Mouse (Mus musculus) neural tube, embryonic 11.5 days (tissue): Measurements from ENCODE around the gene Adamts13. TPM values are rescaled to one million over a fixed set of nuclear protein-coding genes. Genes with fewer than 3 reads are reported as not detected.

ENCODE experiments used
- ATAC-seq: fragments of 200-750 bp; cut with Nextera tagmentation; 2 replicates; pipeline ENCODE4 v1.8.0; 2017; ENCODE audit warnings: moderate number of reproducible peaks, mild to moderate bottlenecking, moderate TSS enrichment, moderate library complexity; ENCODE audit not compliant: insufficient read depth, low FRiP score, low TSS enrichment
- DNase-seq: peaks from one replicate; pipeline ENCODE4 v3.0.0-alpha.2; 2015; ENCODE audit warnings: low spot score
- H3K27ac ChIP-seq: fragments of 300-500 bp; sonication (generic); 2 replicates; pipeline ENCODE4 v1.5.1; 2014; ENCODE audit warnings: low read depth, mild to moderate bottlenecking, low read length
- H3K27me3 ChIP-seq: fragments of 300-500 bp; sonication (generic); 2 replicates; pipeline ENCODE4 v1.6.1; 2014; ENCODE audit warnings: mild to moderate bottlenecking, low read length, mixed read lengths; ENCODE audit not compliant: control insufficient read depth, insufficient read depth
- H3K36me3 ChIP-seq: fragments of 300-500 bp; sonication (generic); 2 replicates; pipeline ENCODE4 v1.6.1; 2014; ENCODE audit warnings: mild to moderate bottlenecking, low read length, moderate library complexity, mixed read lengths; ENCODE audit not compliant: control insufficient read depth, insufficient read depth
- H3K4me1 ChIP-seq: fragments of 300-500 bp; sonication (generic); 2 replicates; pipeline ENCODE4 v1.6.1; 2014; ENCODE audit warnings: low read length, mixed read lengths; ENCODE audit not compliant: control insufficient read depth, insufficient read depth
- H3K4me2 ChIP-seq: fragments of 300-500 bp; sonication (generic); 2 replicates; pipeline ENCODE4 v1.6.1; 2014; ENCODE audit warnings: low read depth, mild to moderate bottlenecking, moderate library complexity
- H3K4me3 ChIP-seq: fragments of 300-500 bp; sonication (generic); 2 replicates; pipeline ENCODE4 v1.5.1; 2014; ENCODE audit warnings: low read depth, low read length
- H3K9ac ChIP-seq: fragments of 300-500 bp; sonication (generic); 2 replicates; pipeline ENCODE4 v1.6.1; 2014; ENCODE audit warnings: mild to moderate bottlenecking, low read length
- H3K9me3 ChIP-seq: fragments of 300-500 bp; sonication (generic); 2 replicates; pipeline ENCODE4 v1.6.1; 2016; ENCODE audit warnings: low read length; ENCODE audit not compliant: control insufficient read depth
- WGBS: fragments of 180-500 bp; shearing (Covaris S2); extraction: QIAGEN DNeasy Blood & Tissue Kit; methylation state at CpG from one replicate; pipeline ENCODE4 v1.1.7; 2014; 5-methylcytosine and 5-hydroxymethylcytosine counted together
- polyA plus RNA-seq: library from polyadenylated mRNA; unstranded; fragments of >200 nt; fragmentation: Nextera tagmentation; extraction: Ambion mirVana; gene quantifications from 2 replicates; pipeline ENCODE4 v1.2.1, GENCODE M21; 2014

The Adamts13 gene
- polyA plus RNA-seq, 1 experiment from 2014 or later: not detected

- Histone ChIP-seq H3K4me2 (no peak overlapping the region), H3K4me1 (no peaks in the 10 kb centered on the region), H3K9me3 (no peaks in the 10 kb centered on the region), H3K27me3 (no peaks in the 10 kb centered on the region), H3K4me3 (no peak overlapping the region), H3K27ac (no peak overlapping the region), H3K36me3 (no peaks in the 10 kb centered on the region), H3K9ac (no peak overlapping the region)
- ATAC-seq: no peak
- DNase-seq: no peak
- whole genome bisulfite sequencing: 62% methylated on average over 4 of the region's 4 CpGs
Observed at GRCm38 (mm10) chr2:27037008-27037407, 63.8 kb downstream of the Adamts13 start.

- no peaks in the 10 kb centered on the region for H3K9me3 ChIP-seq
Observed at GRCm38 (mm10) chr2:27038596-27038995, 65.4 kb downstream of the Adamts13 start.

DNA sequence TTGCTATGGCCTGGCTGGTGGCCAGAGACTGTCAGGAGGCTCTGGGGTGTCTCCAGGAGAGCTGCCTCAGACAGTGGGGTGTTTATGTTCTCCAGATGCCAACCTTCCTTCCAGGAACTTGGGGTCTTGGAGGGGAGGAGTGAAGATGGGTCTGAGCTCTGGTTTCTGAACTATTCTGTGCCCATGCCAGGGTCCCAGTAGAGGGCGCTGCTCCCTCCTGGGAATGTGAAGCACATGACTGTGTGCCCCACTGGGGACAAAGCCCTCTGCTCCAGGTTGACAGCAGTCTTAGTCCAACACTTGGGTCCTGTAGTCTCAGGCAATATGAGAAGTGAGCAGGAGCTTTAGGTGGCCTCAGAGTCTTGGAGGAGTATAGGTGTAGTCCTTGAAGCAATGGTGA, 66.1 kb downstream of the Adamts13 start:
- Histone ChIP-seq H3K4me3 (no peak overlapping the region), H3K4me2 (no peak overlapping the region), H3K27me3 (no peaks in the 10 kb centered on the region), H3K27ac (no peak overlapping the region), H3K36me3 (no peaks in the 10 kb centered on the region), H3K9ac (no peak overlapping the region), H3K9me3 (no peaks in the 10 kb centered on the region), H3K4me1 (no peaks in the 10 kb centered on the region)
- 6% methylated on average over 1 of the region's 1 CpGs for WGBS
- ATAC-seq (no peak), DNase-seq (peak; percentile 41)

More at GRCm38 (mm10) chr2:27038596-27038995, 65.4 kb downstream of the Adamts13 start:
- no peak overlapping the region for H3K4me3 ChIP-seq
- DNase-seq: peak; percentile 78
- H3K9ac ChIP-seq: no peak overlapping the region
- 1% methylated on average over 3 of the region's 3 CpGs for WGBS
- no peaks in the 10 kb centered on the region for H3K36me3 ChIP-seq
- H3K27ac ChIP-seq: no peak overlapping the region
- H3K4me1 ChIP-seq: no peaks in the 10 kb centered on the region
- no peak for ATAC-seq
- no peak overlapping the region for H3K4me2 ChIP-seq
- H3K27me3 ChIP-seq: no peaks in the 10 kb centered on the region

DNA sequence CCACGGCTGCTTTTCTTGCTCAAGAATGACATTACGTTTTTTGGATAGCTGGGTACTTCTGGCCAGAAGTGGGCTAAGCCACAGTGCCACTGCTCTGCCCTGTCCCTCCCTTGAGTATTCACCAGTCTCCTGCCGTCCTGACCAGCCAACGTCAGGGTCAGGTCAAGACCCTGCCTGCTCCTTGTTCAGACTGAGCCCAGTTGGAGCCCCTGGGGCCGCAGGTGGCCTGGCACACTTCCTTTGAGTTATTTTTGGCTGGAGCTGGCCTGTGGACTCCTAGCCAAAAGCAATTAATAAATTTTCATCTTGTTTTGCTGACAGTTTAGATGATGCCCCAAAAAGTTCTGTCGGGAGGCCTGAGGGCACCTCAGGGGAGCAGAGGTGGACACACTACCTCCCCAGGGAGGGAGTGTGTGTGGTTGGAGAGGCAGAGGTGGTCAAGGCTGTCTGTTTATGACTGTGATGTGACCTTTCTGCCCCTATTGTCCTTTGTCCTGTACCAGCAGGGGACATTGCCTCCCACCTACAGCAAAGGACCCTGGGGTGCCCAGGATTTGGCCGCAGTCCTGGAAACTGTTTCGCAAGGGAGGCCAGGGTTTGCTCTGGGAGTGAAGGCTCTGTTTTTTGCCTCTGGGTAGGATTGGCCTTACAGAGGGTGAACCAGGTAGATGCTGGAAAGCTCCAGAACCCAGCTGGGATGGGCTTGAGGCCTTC, 69.1 kb downstream of the Adamts13 start:
- Histone ChIP-seq H3K27me3 (no peaks in the 10 kb centered on the region), H3K9me3 (no peaks in the 10 kb centered on the region), H3K4me1 (no peaks in the 10 kb centered on the region), H3K4me2 (no peak overlapping the region), H3K4me3 (no peak overlapping the region), H3K36me3 (no peaks in the 10 kb centered on the region), H3K27ac (no peak overlapping the region), H3K9ac (no peak overlapping the region)
- ATAC-seq: no peak
- no peak for DNase-seq
- WGBS: 68% methylated on average over 8 of the region's 8 CpGs

DNA sequence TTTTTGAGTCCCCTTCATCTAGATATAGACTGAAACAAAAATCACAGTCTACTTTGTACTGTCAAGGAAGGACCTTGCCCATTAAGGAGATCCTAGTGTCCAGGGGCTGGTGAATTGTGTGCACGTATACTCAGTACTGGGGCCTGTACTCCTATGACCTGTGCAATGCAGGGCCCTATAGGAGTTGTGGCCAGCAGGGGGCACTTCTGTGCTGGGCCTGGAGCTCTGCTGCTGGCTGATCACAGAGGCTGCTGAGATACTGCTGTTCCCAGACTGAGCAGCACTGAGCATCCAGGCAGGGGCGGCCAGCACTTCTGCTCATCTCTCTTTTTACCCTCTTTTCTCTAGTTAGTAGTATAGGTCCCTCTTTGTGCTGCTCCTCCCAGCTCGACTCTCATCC, 70.2 kb downstream of the Adamts13 start:
- Histone ChIP-seq H3K4me3 (no peak overlapping the region), H3K4me2 (no peak overlapping the region), H3K4me1 (no peaks in the 10 kb centered on the region), H3K27ac (no peak overlapping the region), H3K27me3 (no peaks in the 10 kb centered on the region), H3K9ac (no peak overlapping the region), H3K36me3 (no peaks in the 10 kb centered on the region), H3K9me3 (no peaks in the 10 kb centered on the region)
- WGBS: 35% methylated on average over 3 of the region's 3 CpGs
- ATAC-seq (peak; percentile 82), DNase-seq (peak; percentile 85)

DNA sequence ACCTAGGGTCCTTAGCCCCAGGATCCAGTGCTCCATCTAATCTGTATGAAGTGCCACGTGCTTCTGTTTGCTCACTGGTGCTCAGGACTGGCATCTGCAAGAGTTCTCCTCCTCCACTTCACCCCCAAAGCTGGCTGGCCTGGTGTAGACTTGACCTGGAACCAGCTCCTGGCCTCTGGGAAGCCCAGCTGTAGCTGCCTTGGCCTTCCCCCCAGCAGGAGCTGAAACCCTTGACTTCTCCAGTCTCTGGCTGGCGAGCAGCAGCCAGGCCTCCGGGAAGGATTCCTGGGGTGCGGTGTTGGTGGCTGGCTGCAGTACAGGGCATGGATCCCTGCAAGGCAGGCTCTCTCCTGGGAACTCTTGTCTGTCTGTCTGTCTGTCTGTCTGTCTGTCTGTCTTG, 71.0 kb downstream of the Adamts13 start:
- Histone ChIP-seq H3K9ac (no peak overlapping the region), H3K4me1 (no peaks in the 10 kb centered on the region), H3K27ac (no peak overlapping the region), H3K36me3 (no peaks in the 10 kb centered on the region), H3K27me3 (no peaks in the 10 kb centered on the region), H3K4me3 (no peak overlapping the region), H3K9me3 (no peaks in the 10 kb centered on the region), H3K4me2 (no peak overlapping the region)
- 72% methylated on average over 4 of the region's 4 CpGs for WGBS
- DNase-seq (no peak), ATAC-seq (no peak)

DNA sequence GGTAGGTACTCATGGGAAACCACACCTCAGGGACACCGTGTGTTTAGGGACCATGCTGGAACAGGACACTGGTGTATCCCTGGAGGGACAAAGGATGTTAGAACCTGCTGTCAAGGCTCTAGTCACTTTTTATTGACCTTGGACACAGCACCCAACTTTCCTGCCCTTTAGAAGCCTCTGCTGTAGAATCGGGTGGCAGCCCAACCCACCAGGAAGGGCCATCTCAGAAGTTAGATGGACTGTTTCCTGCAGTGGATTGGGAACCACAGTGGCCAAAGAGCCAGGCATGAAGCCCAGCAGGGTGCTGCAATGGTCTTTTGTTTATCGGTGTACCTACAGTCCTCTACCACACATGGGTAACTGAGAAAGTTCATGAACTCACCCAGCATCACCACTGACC, 71.4 kb downstream of the Adamts13 start:
- Histone ChIP-seq H3K27me3 (no peaks in the 10 kb centered on the region), H3K27ac (no peak overlapping the region), H3K4me1 (no peaks in the 10 kb centered on the region), H3K36me3 (no peaks in the 10 kb centered on the region), H3K4me3 (no peak overlapping the region), H3K9ac (no peak overlapping the region), H3K4me2 (no peak overlapping the region), H3K9me3 (no peaks in the 10 kb centered on the region)
- ATAC-seq (no peak), DNase-seq (no peak)
- WGBS: 72% methylated on average over 3 of the region's 3 CpGs

DNA sequence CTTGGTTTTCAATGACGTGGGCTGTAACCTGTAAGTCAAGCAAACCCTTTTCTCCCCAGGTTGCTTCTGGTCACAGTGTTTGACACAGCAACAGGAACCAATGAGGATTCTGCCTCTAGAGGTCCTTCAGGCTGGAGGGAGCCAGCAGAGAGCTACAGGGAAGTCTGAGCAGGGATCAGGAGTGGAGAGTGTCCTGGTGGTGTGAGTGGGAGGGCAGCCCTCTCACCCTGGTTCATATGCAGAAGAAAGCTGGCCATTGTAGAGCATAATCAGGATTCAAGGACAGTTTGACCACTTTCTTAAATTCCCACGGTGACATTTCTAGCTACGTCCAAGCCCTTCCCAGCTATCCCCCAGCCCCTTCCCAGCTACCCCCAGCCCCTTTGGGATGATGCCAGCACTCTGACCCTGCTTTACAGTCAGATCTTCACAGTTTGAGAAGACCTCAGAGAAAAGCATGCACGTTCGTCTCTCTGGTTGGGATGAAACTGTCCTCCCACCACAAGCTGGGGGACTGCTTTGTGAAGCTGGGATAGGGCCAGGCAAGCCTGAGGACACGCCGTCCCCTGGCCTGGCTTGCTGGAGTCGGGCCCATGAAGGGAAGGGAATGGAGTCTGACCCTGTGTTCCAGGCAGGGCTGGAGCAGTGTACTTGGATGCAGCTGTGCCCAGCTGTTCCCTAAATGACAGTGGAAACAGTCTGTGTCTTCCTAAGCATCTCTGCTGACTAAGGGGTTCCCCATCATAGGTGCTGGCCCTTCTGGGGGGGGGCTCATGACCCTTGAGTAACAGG, 73.0 kb downstream of the Adamts13 start:
- ATAC-seq (no peak), DNase-seq (no peak)
- no peaks in the 10 kb centered on the region for H3K4me1 ChIP-seq
- no peak overlapping the region for H3K4me3 ChIP-seq
- H3K9ac ChIP-seq: no peak overlapping the region
- H3K4me2 ChIP-seq: no peak overlapping the region
- no peaks in the 10 kb centered on the region for H3K9me3 ChIP-seq
- WGBS: 70% methylated on average over 8 of the region's 8 CpGs
- H3K27ac ChIP-seq: no peak overlapping the region
- no peaks in the 10 kb centered on the region for H3K36me3 ChIP-seq
- no peaks in the 10 kb centered on the region for H3K27me3 ChIP-seq

DNA sequence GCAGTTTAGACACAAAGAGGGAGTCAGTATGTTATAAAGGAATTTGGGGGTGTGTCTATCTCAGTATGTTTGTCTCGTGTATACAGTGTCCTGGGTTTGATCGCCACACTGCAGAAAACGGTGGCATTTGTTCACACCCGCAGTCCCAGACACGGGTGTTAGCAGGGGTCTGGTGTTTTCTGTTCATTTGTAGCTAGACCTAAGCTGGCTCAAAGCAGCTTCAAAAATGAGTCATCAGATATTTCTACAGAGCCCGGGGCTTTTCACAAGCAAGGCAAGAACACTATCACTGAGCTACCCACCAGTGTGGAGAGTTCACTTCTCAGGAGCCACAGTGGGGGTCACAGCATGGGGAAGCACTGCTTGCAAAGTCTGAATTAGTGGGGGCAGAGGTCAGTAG, 76.2 kb downstream of the Adamts13 start:
- no peaks in the 10 kb centered on the region for H3K4me1 ChIP-seq
- DNase-seq (no peak), ATAC-seq (no peak)
- H3K27me3 ChIP-seq: no peaks in the 10 kb centered on the region
- H3K4me2 ChIP-seq: no peak overlapping the region
- H3K4me3 ChIP-seq: no peak overlapping the region
- H3K36me3 ChIP-seq: no peaks in the 10 kb centered on the region
- H3K9me3 ChIP-seq: no peaks in the 10 kb centered on the region
- WGBS: 62% methylated on average over 6 of the region's 6 CpGs
- H3K9ac ChIP-seq: no peak overlapping the region
- H3K27ac ChIP-seq: no peak overlapping the region
